Mouse (Mus musculus) urinary bladder, postnatal 14 days (tissue): Measurements from ENCODE around the gene Pafah2.

ENCODE experiments used
- DNase-seq: peaks from one replicate; pipeline ENCODE4 v3.0.0; 2021; ENCODE audit warnings: low spot score

The Pafah2 gene

GRCm38 (mm10) chr4:134395977-134396825 lies at the start of gene Pafah2:
Gene Pafah2, plus strand, starts transcription at chr4:134396320.
- DNase-seq = peak; percentile 94

GRCm38 (mm10) chr4:134348078-134348477 lies 48.0 kb upstream of the Pafah2 start:
- DNase-seq = no peak

- no peak for DNase-seq
Observed at GRCm38 (mm10) chr4:134348545-134348944, 47.6 kb upstream of the Pafah2 start.

- DNase-seq = no peak
Observed at GRCm38 (mm10) chr4:134349829-134350228, 46.3 kb upstream of the Pafah2 start.

- DNase-seq = no peak
Observed at GRCm38 (mm10) chr4:134350641-134351040, 45.5 kb upstream of the Pafah2 start.

- no peak for DNase-seq
Observed at GRCm38 (mm10) chr4:134351329-134352260, 44.5 kb upstream of the Pafah2 start.

- no peak for DNase-seq
Observed at GRCm38 (mm10) chr4:134352261-134352707, 43.8 kb upstream of the Pafah2 start.

- no peak for DNase-seq
Observed at GRCm38 (mm10) chr4:134352929-134353328, 43.2 kb upstream of the Pafah2 start.

- no peak for DNase-seq
Observed at GRCm38 (mm10) chr4:134353527-134354409, 42.4 kb upstream of the Pafah2 start.

- DNase-seq = peak; percentile 36
Observed at GRCm38 (mm10) chr4:134355841-134356452, 40.2 kb upstream of the Pafah2 start.

- peak; percentile 82 for DNase-seq
Observed at GRCm38 (mm10) chr4:134356591-134357460, 39.3 kb upstream of the Pafah2 start.

- DNase-seq = no peak
Observed at GRCm38 (mm10) chr4:134357461-134357771, 38.7 kb upstream of the Pafah2 start.

- peak; percentile 60 for DNase-seq
Observed at GRCm38 (mm10) chr4:134359649-134360048, 36.5 kb upstream of the Pafah2 start.

GRCm38 (mm10) chr4:134361215-134361614 lies 34.9 kb upstream of the Pafah2 start:
- no peak for DNase-seq

- DNase-seq = no peak
Observed at GRCm38 (mm10) chr4:134362124-134362523, 34.0 kb upstream of the Pafah2 start.

- no peak for DNase-seq
Observed at GRCm38 (mm10) chr4:134362586-134362985, 33.5 kb upstream of the Pafah2 start.

- DNase-seq = no peak
Observed at GRCm38 (mm10) chr4:134365280-134365679, 30.8 kb upstream of the Pafah2 start.

GRCm38 (mm10) chr4:134370649-134371221 lies 25.4 kb upstream of the Pafah2 start:
- DNase-seq = no peak

- DNase-seq = no peak
Observed at GRCm38 (mm10) chr4:134371316-134371855, 24.7 kb upstream of the Pafah2 start.

- DNase-seq = peak; percentile 91
Observed at GRCm38 (mm10) chr4:134372294-134372747, 23.8 kb upstream of the Pafah2 start.
